ENCODE assay signal across 16 mouse cellular contexts in the genomic region with DNA sequence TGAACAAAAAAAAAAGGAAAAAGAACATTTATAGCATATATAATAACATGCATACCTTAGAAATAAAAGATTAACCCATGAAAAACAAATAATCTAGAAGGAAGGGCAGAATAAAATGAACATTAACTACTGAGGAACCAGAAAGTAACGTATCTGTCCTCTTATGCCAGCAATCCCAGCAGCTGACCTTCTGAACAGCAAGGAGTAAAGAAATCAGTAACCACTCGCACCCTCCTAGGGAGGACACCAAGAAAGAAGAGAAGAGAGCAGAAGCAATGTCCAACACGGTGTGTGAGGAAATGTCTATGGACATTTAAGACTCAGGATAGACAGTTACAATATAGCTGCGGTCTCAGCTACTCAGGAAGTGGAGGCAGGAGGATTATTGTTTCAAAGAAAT.
"Had no signal": no experiment of that assay in that cellular context is flagged by ENCODE, and none has a peak within 500 bp of the region (broad histone marks: within the 10 kb centered on the region; RNA-seq: fewer than 3 reads in every experiment).

No protein-coding gene starts in this region.

- H3K27ac ChIP-seq: lung, embryonic 15.5 days; macrophage; midbrain, embryonic 13.5 days; midbrain, embryonic 15.5 days; neural tube, embryonic 12.5 days; stomach, embryonic 15.5 days; stomach, postnatal 0 days had no signal

- H3K27me3 ChIP-seq: lung, embryonic 15.5 days; midbrain, embryonic 13.5 days; midbrain, embryonic 15.5 days; neural tube, embryonic 12.5 days; stomach, embryonic 15.5 days had no signal

- H3K9ac ChIP-seq: lung, embryonic 15.5 days; midbrain, embryonic 13.5 days; midbrain, embryonic 15.5 days; neural tube, embryonic 12.5 days; stomach, embryonic 15.5 days had no signal

- DNase-seq: lung, postnatal 14 days; lung, postnatal 36 days; right cerebral cortex, postnatal 14 days; thymus, adult 2 months; thymus, postnatal 25 days; thymus, postnatal 4 days had no signal

- H3K9me3 ChIP-seq: lung, embryonic 15.5 days; midbrain, embryonic 13.5 days; midbrain, embryonic 15.5 days; neural tube, embryonic 12.5 days; stomach, embryonic 15.5 days had no signal

- H3K4me2 ChIP-seq: lung, embryonic 15.5 days; midbrain, embryonic 11.5 days; midbrain, embryonic 13.5 days; midbrain, embryonic 15.5 days; neural tube, embryonic 12.5 days; stomach, embryonic 15.5 days had no signal

- H3K4me3 ChIP-seq: lung, embryonic 15.5 days; megakaryocyte, embryonic 14.5 days; midbrain, embryonic 13.5 days; midbrain, embryonic 15.5 days; neural tube, embryonic 12.5 days; stomach, embryonic 15.5 days had no signal

- ATAC-seq: lung, postnatal 0 days; midbrain, embryonic 13.5 days; midbrain, embryonic 15.5 days had no signal

- H3K4me1 ChIP-seq: lung, embryonic 15.5 days; midbrain, embryonic 13.5 days; midbrain, embryonic 15.5 days; neural tube, embryonic 12.5 days; stomach, embryonic 15.5 days had no signal
